Mouse (Mus musculus): ENCODE results near the gene Cdkal1. TPM values are rescaled to one million over a fixed set of nuclear protein-coding genes. Genes with fewer than 3 reads are reported as not detected.

Cdkal1 gene
- total and polyA plus RNA-seq, 3 experiments = 8.7 to 13.7 (median 9.5) TPM

DNA sequence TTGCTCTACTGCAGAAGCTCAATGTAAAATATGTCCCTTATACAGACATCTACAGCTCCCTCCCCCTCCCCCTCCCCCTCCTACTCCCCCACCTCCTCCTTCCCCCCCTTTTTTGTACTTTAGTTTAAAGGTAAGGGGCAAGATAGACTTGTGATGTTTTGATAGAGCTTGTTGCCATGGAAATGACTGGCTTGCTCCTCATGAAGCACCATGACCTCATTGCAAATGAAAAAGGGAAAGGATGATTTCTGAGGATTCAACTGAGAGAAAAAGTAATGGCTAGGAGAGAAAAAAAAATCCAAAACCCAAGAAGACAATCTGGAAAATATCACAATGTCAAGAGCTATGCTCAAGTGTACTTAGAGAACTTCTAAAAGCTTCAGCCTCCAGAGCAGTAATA, 29.4 kb downstream of the Cdkal1 start:
- H3K27ac ChIP-seq (ENCODE audit: insufficient read depth, low read depth) = no peak overlapping the region
- no peaks in the 10 kb centered on the region for H3K79me2 ChIP-seq (replicated peaks; ENCODE audit: control insufficient read depth, extremely low read depth, insufficient read depth, poor library complexity, severe bottlenecking)
- in situ Hi-C loops (cut with MboI; ENCODE audit: low pct_ligation_motif_present, low pct_unique_long_range_greater_than_20kb, low sequenced_read_pairs) = no loop called here
- H3K4me1 ChIP-seq (ENCODE audit: control insufficient read depth in 1 of 2, insufficient read depth in 2 of 2) = no peaks in the 10 kb centered on the region
- TF ChIP-seq POLR2A (IDR thresholded peaks at IDR 0.05; ENCODE audit: low read depth, low read length) = no peak
- H3K27me3 ChIP-seq (replicated peaks) = no peaks in the 10 kb centered on the region
- DNase-seq (ENCODE audit: extremely low read depth) = no peak
- peaks cover 0 to 30% of the 10 kb centered on the region in 2 experiments for H3K36me3 ChIP-seq (replicated peaks in 1 of 2; ENCODE audit: control insufficient read depth in 1 of 2, insufficient read depth in 1 of 2, low read length in 1 of 2)
- no peak overlapping the region for H3K4me2 ChIP-seq (ENCODE audit: insufficient read depth, low read depth, poor library complexity, severe bottlenecking)
- dilution Hi-C loops (cut with MboI; ENCODE audit: extremely low pct_ligation_motif_present, extremely low pct_unique_long_range_greater_than_20kb, low sequenced_read_pairs) = no loop called here
- no peak overlapping the region for H3K9ac ChIP-seq (ENCODE audit: insufficient read depth, low read depth)
- no peaks in the 10 kb centered on the region for H3K9me3 ChIP-seq (replicated peaks; ENCODE audit: low read length)
- H3K4me3 ChIP-seq (replicated peaks in 1 of 3; ENCODE audit: low read depth in 2 of 3, low read length in 2 of 3, poor library complexity in 1 of 3) = no peak overlapping the region

DNA sequence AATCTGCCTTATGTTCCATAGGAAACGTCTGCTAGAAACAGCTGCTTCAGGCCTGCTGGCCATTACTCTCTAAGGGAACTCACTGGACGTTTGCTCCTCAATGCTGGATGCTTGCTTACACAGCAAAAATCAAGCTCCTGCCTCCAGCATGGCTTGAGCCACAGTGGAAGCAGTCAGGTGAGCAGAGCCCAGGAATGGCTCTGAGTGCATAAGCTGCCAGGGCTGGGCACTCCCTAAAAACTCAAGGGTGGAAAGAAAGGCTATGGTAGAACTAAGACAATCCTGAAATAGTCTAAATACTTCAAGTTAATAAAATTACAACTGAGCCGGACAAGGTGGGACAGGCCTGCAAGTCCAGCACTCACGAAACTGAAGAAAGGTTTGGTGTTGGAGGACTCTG, 30.7 kb downstream of the Cdkal1 start:
- in situ Hi-C loops (cut with MboI; ENCODE audit: low pct_ligation_motif_present, low pct_unique_long_range_greater_than_20kb, low sequenced_read_pairs) = no loop called here
- Histone ChIP-seq H3K27me3 (replicated peaks) (no peaks in the 10 kb centered on the region), H3K4me1 (ENCODE audit: control insufficient read depth in 1 of 2, insufficient read depth in 2 of 2) (no peaks in the 10 kb centered on the region), H3K79me2 (replicated peaks; ENCODE audit: control insufficient read depth, extremely low read depth, insufficient read depth, poor library complexity, severe bottlenecking) (no peaks in the 10 kb centered on the region), H3K4me2 (ENCODE audit: insufficient read depth, low read depth, poor library complexity, severe bottlenecking) (no peak overlapping the region), H3K4me3 (replicated peaks in 1 of 3; ENCODE audit: low read depth in 2 of 3, low read length in 2 of 3, poor library complexity in 1 of 3) (no peak overlapping the region), H3K36me3 (replicated peaks in 1 of 2; ENCODE audit: control insufficient read depth in 1 of 2, insufficient read depth in 1 of 2, low read length in 1 of 2) (peaks cover 0 to 27% of the 10 kb centered on the region in 2 experiments), H3K9ac (ENCODE audit: insufficient read depth, low read depth) (no peak overlapping the region), H3K9me3 (replicated peaks; ENCODE audit: low read length) (no peaks in the 10 kb centered on the region), H3K27ac (ENCODE audit: insufficient read depth, low read depth) (no peak overlapping the region)
- TF ChIP-seq PAX5 (IDR thresholded peaks at IDR 0.05; ENCODE audit: low read length) (no peak), ELF1 (IDR thresholded peaks at IDR 0.05; ENCODE audit: low read depth, low read length) (no peak), MAX (IDR thresholded peaks at IDR 0.05; ENCODE audit: low read length) (no peak), EP300 (IDR thresholded peaks at IDR 0.05; ENCODE audit: low read length) (no peak), BHLHE40 (IDR thresholded peaks at IDR 0.05; ENCODE audit: low read depth, low read length) (no peak), MAFK (IDR thresholded peaks at IDR 0.05; ENCODE audit: insufficient replicate concordance, low read length) (no peak)
- DNase-seq (ENCODE audit: extremely low read depth) = no peak
- dilution Hi-C loops (cut with MboI; ENCODE audit: extremely low pct_ligation_motif_present, extremely low pct_unique_long_range_greater_than_20kb, low sequenced_read_pairs) = no loop called here

DNA sequence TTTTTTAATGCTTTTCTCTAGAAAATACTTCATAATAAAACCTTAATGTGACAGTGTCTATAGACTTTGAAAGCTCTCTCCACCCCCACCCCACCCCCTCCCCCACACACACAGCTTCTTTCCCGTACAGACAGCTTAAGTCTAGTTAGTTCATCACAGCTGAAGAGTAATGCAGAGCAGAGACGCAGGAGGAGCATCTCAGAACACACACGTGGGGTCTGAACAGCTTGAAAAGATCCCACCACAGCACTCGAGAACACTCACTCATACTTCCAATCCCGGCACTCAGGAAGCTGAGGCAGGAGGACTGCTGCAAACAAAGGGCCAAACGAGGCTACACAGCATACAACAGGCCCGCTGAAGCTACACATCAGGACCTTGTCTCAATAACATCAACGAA, 31.1 kb downstream of the Cdkal1 start:
- Histone ChIP-seq H3K4me3 (replicated peaks in 1 of 3; ENCODE audit: low read depth in 2 of 3, low read length in 2 of 3, poor library complexity in 1 of 3) (no peak overlapping the region), H3K27me3 (replicated peaks) (no peaks in the 10 kb centered on the region), H3K9me3 (replicated peaks; ENCODE audit: low read length) (no peaks in the 10 kb centered on the region), H3K79me2 (replicated peaks; ENCODE audit: control insufficient read depth, extremely low read depth, insufficient read depth, poor library complexity, severe bottlenecking) (no peaks in the 10 kb centered on the region), H3K4me1 (ENCODE audit: control insufficient read depth in 1 of 2, insufficient read depth in 2 of 2) (no peaks in the 10 kb centered on the region), H3K36me3 (replicated peaks in 1 of 2; ENCODE audit: control insufficient read depth in 1 of 2, insufficient read depth in 1 of 2, low read length in 1 of 2) (peaks cover 0 to 27% of the 10 kb centered on the region in 2 experiments), H3K9ac (ENCODE audit: insufficient read depth, low read depth) (no peak overlapping the region), H3K4me2 (ENCODE audit: insufficient read depth, low read depth, poor library complexity, severe bottlenecking) (no peak overlapping the region), H3K27ac (ENCODE audit: insufficient read depth, low read depth) (no peak overlapping the region)
- dilution Hi-C loops (cut with MboI; ENCODE audit: extremely low pct_ligation_motif_present, extremely low pct_unique_long_range_greater_than_20kb, low sequenced_read_pairs) = no loop called here
- no peak for DNase-seq (ENCODE audit: extremely low read depth)
- in situ Hi-C loops (cut with MboI; ENCODE audit: low pct_ligation_motif_present, low pct_unique_long_range_greater_than_20kb, low sequenced_read_pairs) = no loop called here
- TF ChIP-seq ELF1 (IDR thresholded peaks at IDR 0.05; ENCODE audit: low read depth, low read length) (no peak), IRF4 (IDR thresholded peaks at IDR 0.05; ENCODE audit: low read depth, low read length) (no peak)

DNA sequence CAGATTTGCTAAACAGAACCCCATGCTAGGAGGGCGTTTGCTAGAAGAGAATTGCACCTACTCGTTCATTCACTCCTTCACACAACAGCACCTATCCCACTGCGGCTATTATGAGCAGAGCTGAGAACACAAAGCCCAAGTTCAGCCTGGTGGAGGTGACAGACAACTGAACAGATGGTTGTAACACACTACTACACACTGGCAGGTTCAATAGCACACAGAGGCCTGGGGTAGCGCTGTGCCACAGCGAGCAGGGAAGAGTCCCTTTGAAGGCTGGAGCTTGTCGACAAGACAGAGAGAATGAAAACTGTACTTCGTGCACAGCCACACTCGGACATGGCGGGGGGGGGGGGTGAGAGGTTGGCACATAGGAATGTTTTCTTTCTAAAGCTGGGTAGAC, 31.6 kb downstream of the Cdkal1 start:
- no peak overlapping the region for H3K4me2 ChIP-seq (ENCODE audit: insufficient read depth, low read depth, poor library complexity, severe bottlenecking)
- no peak overlapping the region for H3K27ac ChIP-seq (ENCODE audit: insufficient read depth, low read depth)
- no peak for TF ChIP-seq JUN (IDR thresholded peaks at IDR 0.05; ENCODE audit: insufficient read depth, low read depth, low read length)
- dilution Hi-C loops (cut with MboI; ENCODE audit: extremely low pct_ligation_motif_present, extremely low pct_unique_long_range_greater_than_20kb, low sequenced_read_pairs) (no loop called here), in situ Hi-C loops (cut with MboI; ENCODE audit: low pct_ligation_motif_present, low pct_unique_long_range_greater_than_20kb, low sequenced_read_pairs) (no loop called here)
- no peak overlapping the region for H3K4me3 ChIP-seq (replicated peaks in 1 of 3; ENCODE audit: low read depth in 2 of 3, low read length in 2 of 3, poor library complexity in 1 of 3)
- no peak overlapping the region for H3K9ac ChIP-seq (ENCODE audit: insufficient read depth, low read depth)
- no peaks in the 10 kb centered on the region for H3K4me1 ChIP-seq (ENCODE audit: control insufficient read depth in 1 of 2, insufficient read depth in 2 of 2)
- no peak for DNase-seq (ENCODE audit: extremely low read depth)
- no peaks in the 10 kb centered on the region for H3K27me3 ChIP-seq (replicated peaks)
- no peaks in the 10 kb centered on the region for H3K9me3 ChIP-seq (replicated peaks; ENCODE audit: low read length)
- H3K36me3 ChIP-seq (replicated peaks in 1 of 2; ENCODE audit: control insufficient read depth in 1 of 2, insufficient read depth in 1 of 2, low read length in 1 of 2) = peaks cover 0 to 30% of the 10 kb centered on the region in 2 experiments
- H3K79me2 ChIP-seq (replicated peaks; ENCODE audit: control insufficient read depth, extremely low read depth, insufficient read depth, poor library complexity, severe bottlenecking) = no peaks in the 10 kb centered on the region
